Mouse (Mus musculus): ENCODE measurements at regions not wholly inside any gene's neighbourhood (a gene's known extent, or its start where the extent isn't known, plus 50 kb on each side); places are given as distances from the start of the nearest gene placed in this dataset.

- ATAC-seq (ENCODE audit: insufficient number of reproducible peaks, low FRiP score, low TSS enrichment), result no peak
These were observed 181.2 kb upstream of the 3110018I06Rik start for GRCm38 (mm10) chr12:107307094-107307740.

GRCm38 (mm10) chr12:107315446-107315845, 173.0 kb upstream of the 3110018I06Rik start:
- no peak for ATAC-seq (ENCODE audit: insufficient number of reproducible peaks, low FRiP score, low TSS enrichment)

- ATAC-seq (ENCODE audit: insufficient number of reproducible peaks, low FRiP score, low TSS enrichment), result no peak
These were observed 165.6 kb upstream of the 3110018I06Rik start for GRCm38 (mm10) chr12:107322861-107323260.

GRCm38 (mm10) chr12:107326101-107326500, 162.3 kb upstream of the 3110018I06Rik start:
- ATAC-seq (ENCODE audit: insufficient number of reproducible peaks, low FRiP score, low TSS enrichment), result no peak

GRCm38 (mm10) chr12:107327107-107327770, 161.2 kb upstream of the 3110018I06Rik start:
- no peak for ATAC-seq (ENCODE audit: insufficient number of reproducible peaks, low FRiP score, low TSS enrichment)

GRCm38 (mm10) chr12:107328986-107329385, 159.4 kb upstream of the 3110018I06Rik start:
- ATAC-seq (ENCODE audit: insufficient number of reproducible peaks, low FRiP score, low TSS enrichment), result no peak

- no peak for ATAC-seq (ENCODE audit: insufficient number of reproducible peaks, low FRiP score, low TSS enrichment)
These were observed 154.1 kb upstream of the 3110018I06Rik start for GRCm38 (mm10) chr12:107334366-107334765.

GRCm38 (mm10) chr12:107335106-107335505, 153.3 kb upstream of the 3110018I06Rik start:
- no peak for ATAC-seq (ENCODE audit: insufficient number of reproducible peaks, low FRiP score, low TSS enrichment)

- ATAC-seq (ENCODE audit: insufficient number of reproducible peaks, low FRiP score, low TSS enrichment), result no peak
These were observed 149.7 kb upstream of the 3110018I06Rik start for GRCm38 (mm10) chr12:107338758-107339157.

- no peak for ATAC-seq (ENCODE audit: insufficient number of reproducible peaks, low FRiP score, low TSS enrichment)
These were observed 132.2 kb upstream of the 3110018I06Rik start for GRCm38 (mm10) chr12:107356211-107356610.

GRCm38 (mm10) chr12:107356974-107357373, 131.5 kb upstream of the 3110018I06Rik start:
- ATAC-seq (ENCODE audit: insufficient number of reproducible peaks, low FRiP score, low TSS enrichment), result no peak

- no peak for ATAC-seq (ENCODE audit: insufficient number of reproducible peaks, low FRiP score, low TSS enrichment)
These were observed 127.9 kb upstream of the 3110018I06Rik start for GRCm38 (mm10) chr12:107360511-107360910.

- ATAC-seq (ENCODE audit: insufficient number of reproducible peaks, low FRiP score, low TSS enrichment), result no peak
These were observed 126.8 kb upstream of the 3110018I06Rik start for GRCm38 (mm10) chr12:107361606-107362005.

GRCm38 (mm10) chr12:107362120-107362519, 126.3 kb upstream of the 3110018I06Rik start:
- no peak for ATAC-seq (ENCODE audit: insufficient number of reproducible peaks, low FRiP score, low TSS enrichment)

GRCm38 (mm10) chr12:107372254-107372653, 116.2 kb upstream of the 3110018I06Rik start:
- no peak for ATAC-seq (ENCODE audit: insufficient number of reproducible peaks, low FRiP score, low TSS enrichment)

- ATAC-seq (ENCODE audit: insufficient number of reproducible peaks, low FRiP score, low TSS enrichment), result no peak
These were observed 96.2 kb upstream of the 3110018I06Rik start for GRCm38 (mm10) chr12:107392050-107392795.

- ATAC-seq (ENCODE audit: insufficient number of reproducible peaks, low FRiP score, low TSS enrichment), result no peak
These were observed 94.0 kb upstream of the 3110018I06Rik start for GRCm38 (mm10) chr12:107394467-107394866.

- no peak for ATAC-seq (ENCODE audit: insufficient number of reproducible peaks, low FRiP score, low TSS enrichment)
These were observed 83.6 kb upstream of the 3110018I06Rik start for GRCm38 (mm10) chr12:107404821-107405220.

GRCm38 (mm10) chr12:107423923-107424322, 64.5 kb upstream of the 3110018I06Rik start:
- ATAC-seq (ENCODE audit: insufficient number of reproducible peaks, low FRiP score, low TSS enrichment), result no peak

- ATAC-seq (ENCODE audit: insufficient number of reproducible peaks, low FRiP score, low TSS enrichment), result no peak
These were observed 49.9 kb upstream of the 3110018I06Rik start for GRCm38 (mm10) chr12:107438506-107438905.
